Mouse (Mus musculus): Measurements from ENCODE around the gene Ehd4. TPM values are rescaled to one million over a fixed set of nuclear protein-coding genes. Genes with fewer than 3 reads are reported as not detected.

Gene Ehd4
- polyA plus RNA-seq, 1 experiment from 2014 or later = 11.9 TPM

DNA sequence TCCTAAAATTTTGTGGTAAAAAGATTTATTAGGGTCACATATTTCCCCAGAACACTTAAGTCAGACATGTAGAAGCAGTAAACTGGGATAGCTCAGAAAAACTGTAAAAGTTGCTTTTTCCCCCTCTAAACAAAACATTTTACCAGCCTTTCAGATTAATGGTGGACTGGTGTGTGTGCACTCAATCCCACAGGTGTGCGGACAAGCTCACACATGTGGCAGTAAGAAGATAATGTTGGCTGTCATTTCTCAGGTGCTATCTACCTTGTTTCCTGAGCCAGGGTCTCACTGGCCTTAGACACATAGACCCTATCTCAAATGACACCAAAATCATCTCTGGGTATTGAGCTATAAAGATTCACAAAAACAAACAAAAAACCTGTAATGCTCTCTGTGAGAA lies 28.9 kb downstream of the Ehd4 start:
- no peak for DNase-seq
- no peak for ATAC-seq (ENCODE audit: low FRiP score, low TSS enrichment)

DNA sequence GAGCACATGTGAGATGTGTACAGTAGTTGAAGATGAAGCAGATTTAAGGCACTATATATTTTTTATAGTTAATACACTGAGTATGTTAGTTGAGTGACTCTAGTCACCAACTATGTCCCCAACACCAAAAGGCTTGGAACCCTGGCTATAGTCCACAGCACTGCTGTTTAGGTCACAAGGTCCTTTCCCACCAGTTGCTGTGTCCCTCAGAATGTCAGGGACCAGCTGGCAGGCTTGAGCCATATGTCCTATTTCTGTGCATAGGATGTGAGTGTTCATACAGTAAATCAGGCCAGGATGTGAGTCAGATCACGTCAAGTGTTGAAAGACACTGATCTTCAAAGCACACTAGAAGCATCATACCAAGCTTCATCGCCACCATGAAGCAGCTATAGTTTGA lies 29.5 kb downstream of the Ehd4 start:
- DNase-seq = no peak
- Histone ChIP-seq H3K27ac (replicated peaks; ENCODE audit: low read depth, low read length) (no peak overlapping the region), H3K4me3 (replicated peaks; ENCODE audit: low read depth, low read length) (no peak overlapping the region), H3K4me2 (ENCODE audit: low read length) (no peak overlapping the region), H3K36me3 (ENCODE audit: control insufficient read depth, insufficient read depth, low read length) (no peaks in the 10 kb centered on the region), H3K9me3 (ENCODE audit: control insufficient read depth, low read length) (no peaks in the 10 kb centered on the region), H3K27me3 (ENCODE audit: control insufficient read depth, insufficient read depth, low read length) (no peaks in the 10 kb centered on the region), H3K9ac (replicated peaks; ENCODE audit: low read length) (no peak overlapping the region), H3K4me1 (ENCODE audit: control insufficient read depth, insufficient read depth, low read length) (no peaks in the 10 kb centered on the region)
- ATAC-seq (ENCODE audit: low FRiP score, low TSS enrichment) = no peak
- WGBS = 89% methylated on average over 2 of the region's 2 CpGs

More for the DNA sequence above, 28.9 kb downstream of the Ehd4 start:
- 100% methylated on average over 1 of the region's 1 CpGs for WGBS
- H3K36me3 ChIP-seq (ENCODE audit: control insufficient read depth, insufficient read depth, low read length) = no peaks in the 10 kb centered on the region
- no peak overlapping the region for H3K4me2 ChIP-seq (ENCODE audit: low read length)
- no peaks in the 10 kb centered on the region for H3K27me3 ChIP-seq (ENCODE audit: control insufficient read depth, insufficient read depth, low read length)
- H3K9me3 ChIP-seq (ENCODE audit: control insufficient read depth, low read length) = no peaks in the 10 kb centered on the region
- H3K27ac ChIP-seq (replicated peaks; ENCODE audit: low read depth, low read length) = no peak overlapping the region
- no peaks in the 10 kb centered on the region for H3K4me1 ChIP-seq (ENCODE audit: control insufficient read depth, insufficient read depth, low read length)
- H3K4me3 ChIP-seq (replicated peaks; ENCODE audit: low read depth, low read length) = no peak overlapping the region
- no peak overlapping the region for H3K9ac ChIP-seq (replicated peaks; ENCODE audit: low read length)

DNA sequence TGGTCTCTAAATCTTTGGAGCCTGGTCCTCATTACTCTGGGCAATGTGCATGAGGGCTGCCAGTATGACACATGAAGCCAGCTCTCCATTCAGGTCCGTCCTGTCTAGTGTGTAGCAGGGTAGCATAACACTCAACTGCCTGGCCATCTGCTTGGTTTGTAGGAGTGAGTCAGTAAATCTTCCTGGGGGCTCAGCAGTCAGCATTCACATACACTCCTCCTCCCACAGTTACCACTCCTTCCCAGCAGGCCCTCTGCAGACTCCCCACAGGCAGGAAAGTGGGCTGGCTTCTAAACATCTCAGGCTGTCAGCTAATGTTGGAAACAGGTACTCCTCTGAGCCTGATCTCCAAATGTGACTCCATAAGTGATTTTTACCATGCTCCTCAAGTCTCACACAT lies 30.3 kb downstream of the Ehd4 start:
- H3K36me3 ChIP-seq (ENCODE audit: control insufficient read depth, insufficient read depth, low read length) = no peaks in the 10 kb centered on the region
- no peak overlapping the region for H3K27ac ChIP-seq (replicated peaks; ENCODE audit: low read depth, low read length)
- H3K4me2 ChIP-seq (ENCODE audit: low read length) = no peak overlapping the region
- no peak overlapping the region for H3K9ac ChIP-seq (replicated peaks; ENCODE audit: low read length)
- 67% methylated on average over 1 of the region's 1 CpGs for WGBS
- no peak for ATAC-seq (ENCODE audit: low FRiP score, low TSS enrichment)
- H3K9me3 ChIP-seq (ENCODE audit: control insufficient read depth, low read length) = no peaks in the 10 kb centered on the region
- no peak overlapping the region for H3K4me3 ChIP-seq (replicated peaks; ENCODE audit: low read depth, low read length)
- H3K4me1 ChIP-seq (ENCODE audit: control insufficient read depth, insufficient read depth, low read length) = no peaks in the 10 kb centered on the region
- no peak for DNase-seq
- no peaks in the 10 kb centered on the region for H3K27me3 ChIP-seq (ENCODE audit: control insufficient read depth, insufficient read depth, low read length)

DNA sequence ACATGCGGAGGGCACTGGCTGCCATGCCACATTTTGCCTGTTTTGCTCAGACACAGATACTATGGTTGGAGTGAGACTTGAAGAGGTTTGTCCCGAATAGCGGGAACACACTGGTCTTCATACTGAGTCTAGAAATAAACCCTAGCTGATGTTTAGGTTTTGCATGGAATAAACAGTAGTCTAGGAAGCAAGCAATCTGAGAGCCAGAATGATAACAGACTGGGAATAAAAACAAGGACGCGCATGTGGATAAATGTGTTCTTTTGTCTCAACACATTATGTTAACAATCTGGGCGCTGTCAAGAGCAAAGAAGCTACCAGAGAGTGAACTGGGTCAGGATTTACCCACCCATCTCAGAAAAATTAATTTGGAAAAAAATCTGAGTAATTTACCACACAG lies 31.4 kb downstream of the Ehd4 start:
- Histone ChIP-seq H3K4me2 (ENCODE audit: low read length) (no peak overlapping the region), H3K9me3 (ENCODE audit: control insufficient read depth, low read length) (no peaks in the 10 kb centered on the region), H3K27me3 (ENCODE audit: control insufficient read depth, insufficient read depth, low read length) (no peaks in the 10 kb centered on the region), H3K9ac (replicated peaks; ENCODE audit: low read length) (no peak overlapping the region), H3K36me3 (ENCODE audit: control insufficient read depth, insufficient read depth, low read length) (no peaks in the 10 kb centered on the region), H3K4me3 (replicated peaks; ENCODE audit: low read depth, low read length) (no peak overlapping the region), H3K4me1 (ENCODE audit: control insufficient read depth, insufficient read depth, low read length) (no peaks in the 10 kb centered on the region), H3K27ac (replicated peaks; ENCODE audit: low read depth, low read length) (no peak overlapping the region)
- ATAC-seq (ENCODE audit: low FRiP score, low TSS enrichment) (no peak), DNase-seq (no peak)
- WGBS = 96% methylated on average over 6 of the region's 6 CpGs

DNA sequence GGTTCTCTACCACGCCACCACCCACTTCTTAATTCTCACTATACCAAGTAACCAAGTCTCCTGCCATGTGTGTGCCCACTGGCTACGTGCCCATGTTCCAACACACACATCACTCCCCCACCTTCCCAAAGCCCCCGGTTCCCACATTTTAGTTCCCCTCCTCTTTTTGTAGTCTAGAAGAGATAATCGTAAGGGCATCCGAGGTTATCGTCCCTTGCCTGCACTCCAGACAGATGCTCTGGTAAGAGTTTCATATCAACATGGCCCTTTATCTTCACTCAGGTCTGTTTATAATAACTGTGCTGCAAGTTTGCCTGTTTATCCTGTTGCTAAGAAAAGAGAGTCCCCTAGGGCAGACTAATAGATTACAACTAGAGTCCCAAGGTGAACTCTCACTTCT lies 37.1 kb downstream of the Ehd4 start:
- 91% methylated on average over 6 of the region's 6 CpGs for WGBS
- Histone ChIP-seq H3K4me2 (ENCODE audit: low read length) (no peak overlapping the region), H3K4me1 (ENCODE audit: control insufficient read depth, insufficient read depth, low read length) (no peaks in the 10 kb centered on the region), H3K4me3 (replicated peaks; ENCODE audit: low read depth, low read length) (no peak overlapping the region), H3K9me3 (ENCODE audit: control insufficient read depth, low read length) (no peaks in the 10 kb centered on the region), H3K27me3 (ENCODE audit: control insufficient read depth, insufficient read depth, low read length) (no peaks in the 10 kb centered on the region), H3K36me3 (ENCODE audit: control insufficient read depth, insufficient read depth, low read length) (no peaks in the 10 kb centered on the region), H3K9ac (replicated peaks; ENCODE audit: low read length) (no peak overlapping the region), H3K27ac (replicated peaks; ENCODE audit: low read depth, low read length) (no peak overlapping the region)
- DNase-seq = no peak
- no peak for ATAC-seq (ENCODE audit: low FRiP score, low TSS enrichment)

DNA sequence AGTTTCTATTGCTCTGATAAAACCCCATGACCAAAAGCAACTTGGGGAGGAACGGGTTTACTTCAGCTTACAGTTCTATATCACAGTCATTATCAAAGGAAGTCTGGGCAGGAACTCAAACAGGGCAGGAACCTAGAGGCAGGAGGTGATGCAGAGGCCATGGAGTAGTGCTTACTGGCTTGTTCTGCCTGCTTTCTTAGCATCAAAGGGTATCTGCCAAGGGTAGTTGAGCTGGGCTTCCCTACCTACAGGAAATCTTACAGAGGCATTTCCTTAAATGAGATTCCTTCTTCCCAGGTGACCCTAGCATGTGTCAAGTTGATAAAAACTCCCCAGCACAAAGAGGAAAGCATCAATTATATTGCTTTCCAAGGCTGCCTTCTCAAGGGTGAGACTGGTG lies 38.0 kb downstream of the Ehd4 start:
- H3K4me1 ChIP-seq (ENCODE audit: control insufficient read depth, insufficient read depth, low read length) = no peaks in the 10 kb centered on the region
- no peak overlapping the region for H3K9ac ChIP-seq (replicated peaks; ENCODE audit: low read length)
- H3K27ac ChIP-seq (replicated peaks; ENCODE audit: low read depth, low read length) = no peak overlapping the region
- DNase-seq (no peak), ATAC-seq (ENCODE audit: low FRiP score, low TSS enrichment) (no peak)
- no peaks in the 10 kb centered on the region for H3K27me3 ChIP-seq (ENCODE audit: control insufficient read depth, insufficient read depth, low read length)
- no peak overlapping the region for H3K4me2 ChIP-seq (ENCODE audit: low read length)
- no peaks in the 10 kb centered on the region for H3K36me3 ChIP-seq (ENCODE audit: control insufficient read depth, insufficient read depth, low read length)
- 90% methylated on average over 1 of the region's 1 CpGs for WGBS
- H3K9me3 ChIP-seq (ENCODE audit: control insufficient read depth, low read length) = no peaks in the 10 kb centered on the region
- no peak overlapping the region for H3K4me3 ChIP-seq (replicated peaks; ENCODE audit: low read depth, low read length)

DNA sequence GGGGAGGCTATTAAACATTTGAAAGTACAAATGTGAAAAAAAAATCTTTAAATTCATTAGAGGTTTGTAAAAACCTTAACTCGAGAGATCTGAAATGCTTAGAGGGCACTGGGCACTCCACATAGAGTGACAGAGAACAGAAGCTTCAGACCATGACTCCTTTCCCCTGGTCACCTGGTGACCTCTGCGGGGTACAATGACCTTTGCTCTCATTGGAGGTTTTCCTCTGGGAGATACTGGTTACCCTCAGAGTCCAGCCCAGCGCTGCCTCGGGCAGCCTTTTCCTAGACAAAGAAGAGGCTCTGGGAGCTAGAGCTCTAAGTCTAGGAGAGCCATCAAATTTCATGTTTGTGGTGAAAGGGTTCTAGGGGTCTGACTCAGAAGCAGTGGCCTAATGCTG lies 39.4 kb downstream of the Ehd4 start:
- H3K4me2 ChIP-seq (ENCODE audit: low read length) = no peak overlapping the region
- H3K27ac ChIP-seq (replicated peaks; ENCODE audit: low read depth, low read length) = no peak overlapping the region
- no peaks in the 10 kb centered on the region for H3K36me3 ChIP-seq (ENCODE audit: control insufficient read depth, insufficient read depth, low read length)
- no peaks in the 10 kb centered on the region for H3K4me1 ChIP-seq (ENCODE audit: control insufficient read depth, insufficient read depth, low read length)
- no peaks in the 10 kb centered on the region for H3K27me3 ChIP-seq (ENCODE audit: control insufficient read depth, insufficient read depth, low read length)
- ATAC-seq (ENCODE audit: low FRiP score, low TSS enrichment) (no peak), DNase-seq (no peak)
- WGBS = 74% methylated on average over 4 of the region's 4 CpGs
- H3K4me3 ChIP-seq (replicated peaks; ENCODE audit: low read depth, low read length) = no peak overlapping the region
- H3K9ac ChIP-seq (replicated peaks; ENCODE audit: low read length) = no peak overlapping the region
- no peaks in the 10 kb centered on the region for H3K9me3 ChIP-seq (ENCODE audit: control insufficient read depth, low read length)

DNA sequence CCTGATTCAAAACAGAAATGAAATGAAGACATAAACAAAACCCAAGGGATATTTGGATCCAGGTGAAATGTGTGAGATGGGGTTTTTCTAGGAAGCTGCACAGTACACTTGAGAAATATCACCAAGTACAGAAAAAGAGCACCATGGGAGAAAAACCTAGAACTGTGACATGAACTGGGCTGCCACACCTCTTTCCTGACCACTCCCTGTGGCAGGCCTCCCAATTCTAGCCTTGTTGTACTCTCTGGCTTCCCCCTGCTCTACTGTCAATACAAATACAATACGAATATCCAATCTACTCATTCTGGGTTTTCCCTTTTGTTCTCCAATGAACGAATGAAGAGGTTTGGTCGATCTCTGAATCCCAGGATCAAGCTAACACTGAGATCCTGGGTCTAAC lies 40.4 kb downstream of the Ehd4 start:
- DNase-seq (no peak), ATAC-seq (ENCODE audit: low FRiP score, low TSS enrichment) (no peak)
- no peaks in the 10 kb centered on the region for H3K9me3 ChIP-seq (ENCODE audit: control insufficient read depth, low read length)
- no peak overlapping the region for H3K4me3 ChIP-seq (replicated peaks; ENCODE audit: low read depth, low read length)
- no peak overlapping the region for H3K9ac ChIP-seq (replicated peaks; ENCODE audit: low read length)
- no peaks in the 10 kb centered on the region for H3K36me3 ChIP-seq (ENCODE audit: control insufficient read depth, insufficient read depth, low read length)
- no peaks in the 10 kb centered on the region for H3K27me3 ChIP-seq (ENCODE audit: control insufficient read depth, insufficient read depth, low read length)
- WGBS = 91% methylated on average over 3 of the region's 3 CpGs
- H3K4me2 ChIP-seq (ENCODE audit: low read length) = no peak overlapping the region
- no peak overlapping the region for H3K27ac ChIP-seq (replicated peaks; ENCODE audit: low read depth, low read length)
- no peaks in the 10 kb centered on the region for H3K4me1 ChIP-seq (ENCODE audit: control insufficient read depth, insufficient read depth, low read length)

DNA sequence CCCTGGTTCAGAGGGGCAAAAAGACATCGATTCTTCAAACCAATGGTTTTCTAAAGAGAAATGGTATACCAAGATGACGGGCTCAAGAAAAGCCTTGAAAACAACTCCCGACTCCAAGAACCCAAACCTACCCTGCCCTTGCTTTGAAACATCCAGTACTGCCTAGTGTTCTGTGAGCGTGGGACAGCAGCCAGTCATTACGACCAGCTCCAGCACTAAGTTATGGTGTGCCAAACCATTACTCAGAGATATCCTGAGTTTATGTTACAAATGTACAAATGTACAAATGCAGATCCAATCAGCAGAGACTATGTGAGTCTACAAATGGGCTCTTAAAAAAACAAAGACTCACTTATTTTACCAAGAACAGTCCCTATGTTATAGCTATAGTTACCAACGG lies 40.9 kb downstream of the Ehd4 start:
- Histone ChIP-seq H3K4me3 (replicated peaks; ENCODE audit: low read depth, low read length) (no peak overlapping the region), H3K36me3 (ENCODE audit: control insufficient read depth, insufficient read depth, low read length) (no peaks in the 10 kb centered on the region), H3K9me3 (ENCODE audit: control insufficient read depth, low read length) (no peaks in the 10 kb centered on the region), H3K27me3 (ENCODE audit: control insufficient read depth, insufficient read depth, low read length) (no peaks in the 10 kb centered on the region), H3K27ac (replicated peaks; ENCODE audit: low read depth, low read length) (no peak overlapping the region), H3K9ac (replicated peaks; ENCODE audit: low read length) (no peak overlapping the region), H3K4me2 (ENCODE audit: low read length) (no peak overlapping the region), H3K4me1 (ENCODE audit: control insufficient read depth, insufficient read depth, low read length) (no peaks in the 10 kb centered on the region)
- DNase-seq (no peak), ATAC-seq (ENCODE audit: low FRiP score, low TSS enrichment) (no peak)
- 89% methylated on average over 6 of the region's 6 CpGs for WGBS

All from midbrain, embryonic 14.5 days (tissue).